Mouse (Mus musculus): ENCODE results near the gene Urb2.

Urb2 gene

GRCm38 (mm10) chr8:124021237-124022227, at the start of gene Urb2, which contains the start of gene Taf5l:
TSS of gene Urb2 (plus strand) at chr8:124021508.
TSS of gene Taf5l (minus strand) at chr8:124021397.
- in situ Hi-C loops (cut with MboI, MseI), result no loop called here

- in situ Hi-C loops (cut with MboI, MseI), result no loop called here
Measured at GRCm38 (mm10) chr8:123973495-123973894, 47.8 kb upstream of the Urb2 start.

- in situ Hi-C loops (cut with MboI, MseI), result no loop called here
Measured at GRCm38 (mm10) chr8:123977499-123977898, 43.8 kb upstream of the Urb2 start.

GRCm38 (mm10) chr8:123978166-123978838, 43.0 kb upstream of the Urb2 start:
- in situ Hi-C loops (cut with MboI, MseI), result no loop called here

- in situ Hi-C loops (cut with MboI, MseI), result no loop called here
Measured at GRCm38 (mm10) chr8:123978926-123979325, 42.4 kb upstream of the Urb2 start.

GRCm38 (mm10) chr8:123980239-123980638, 41.1 kb upstream of the Urb2 start:
- in situ Hi-C loops (cut with MboI, MseI), result no loop called here

- in situ Hi-C loops (cut with MboI, MseI), result no loop called here
Measured at GRCm38 (mm10) chr8:123981674-123982073, 39.6 kb upstream of the Urb2 start.

GRCm38 (mm10) chr8:123982291-123982793, 39.0 kb upstream of the Urb2 start:
- in situ Hi-C loops (cut with MboI, MseI), result no loop called here

- in situ Hi-C loops (cut with MboI, MseI), result no loop called here
Measured at GRCm38 (mm10) chr8:123982826-123983400, 38.4 kb upstream of the Urb2 start, which contains the start of gene Abcb10. TSS of gene Abcb10 (minus strand) at chr8:123983122.

GRCm38 (mm10) chr8:123988605-123989038, 32.7 kb upstream of the Urb2 start:
- in situ Hi-C loops (cut with MboI, MseI), result no loop called here

- in situ Hi-C loops (cut with MboI, MseI), result no loop called here
Measured at GRCm38 (mm10) chr8:123989128-123989527, 32.2 kb upstream of the Urb2 start.

GRCm38 (mm10) chr8:123990277-123991049, 30.8 kb upstream of the Urb2 start:
- in situ Hi-C loops (cut with MboI, MseI), result no loop called here

GRCm38 (mm10) chr8:123992587-123992986, 28.7 kb upstream of the Urb2 start:
- in situ Hi-C loops (cut with MboI, MseI), result no loop called here

- in situ Hi-C loops (cut with MboI, MseI), result no loop called here
Measured at GRCm38 (mm10) chr8:123993597-123993996, 27.7 kb upstream of the Urb2 start.

- in situ Hi-C loops (cut with MboI, MseI), result no loop called here
Measured at GRCm38 (mm10) chr8:123993997-123994396, 27.3 kb upstream of the Urb2 start.

GRCm38 (mm10) chr8:123999568-123999967, 21.7 kb upstream of the Urb2 start:
- in situ Hi-C loops (cut with MboI, MseI), result no loop called here

GRCm38 (mm10) chr8:124002546-124003108, 18.7 kb upstream of the Urb2 start:
- in situ Hi-C loops (cut with MboI, MseI), result no loop called here

GRCm38 (mm10) chr8:124007829-124008228, 13.5 kb upstream of the Urb2 start:
- in situ Hi-C loops (cut with MboI, MseI), result no loop called here

GRCm38 (mm10) chr8:124011580-124011979, 9.7 kb upstream of the Urb2 start:
- in situ Hi-C loops (cut with MboI, MseI), result no loop called here

- in situ Hi-C loops (cut with MboI, MseI), result no loop called here
Measured at GRCm38 (mm10) chr8:124011989-124012586, 9.2 kb upstream of the Urb2 start.

All from regulatory T cell (primary cell).